Mouse (Mus musculus) brain, embryonic 18.5 days (tissue): ENCODE measurements at regions not wholly inside any gene's neighbourhood (a gene's known extent, or its start where the extent isn't known, plus 50 kb on each side); places are given as distances from the start of the nearest gene placed in this dataset.
"Not testable (repeated sequence)": the region's sequence is repeated elsewhere in the genome, so short reads cannot be mapped to it uniquely, and the experiment has no call there.

ENCODE experiments used
- DNase-seq: peaks from one replicate; pipeline ENCODE4 v3.0.0-alpha.2; 2012; ENCODE audit warnings: low read depth, low spot score

DNA sequence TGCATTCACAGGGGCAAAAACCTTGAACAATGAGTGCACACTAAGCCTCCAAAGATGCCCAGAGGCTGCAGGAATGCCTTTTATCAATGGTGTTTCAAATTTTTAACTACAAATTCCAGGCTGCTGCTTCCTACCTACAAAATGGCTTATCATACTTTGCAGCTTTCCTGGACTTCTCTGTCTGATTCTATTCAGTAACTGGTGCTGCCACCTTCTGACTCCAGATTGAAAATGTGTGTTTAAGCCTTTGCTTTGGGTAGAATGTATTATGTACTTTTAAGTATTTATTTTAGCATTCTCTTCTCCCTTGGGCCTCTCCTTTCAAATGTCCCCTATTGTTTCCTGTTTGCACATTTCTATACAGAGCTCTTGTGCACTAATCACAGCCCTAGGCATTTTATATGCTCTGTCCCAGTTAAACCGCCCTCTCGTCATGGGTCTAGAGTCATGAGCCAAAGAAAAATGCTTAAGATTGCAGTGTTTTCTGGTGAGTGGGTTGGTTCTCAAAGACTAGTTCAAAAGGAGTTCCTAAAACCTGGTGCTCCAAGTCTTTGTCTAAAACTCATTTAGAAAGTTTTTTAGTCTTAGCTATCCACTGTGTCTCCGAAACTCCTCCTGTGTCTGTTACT is 472.3 kb upstream of the Dpp10 start:
- DNase-seq: peak; percentile 58

- DNase-seq: no peak
Observed at GRCm38 (mm10) chr1:124510492-124510891, 465.1 kb upstream of the Dpp10 start.

DNA sequence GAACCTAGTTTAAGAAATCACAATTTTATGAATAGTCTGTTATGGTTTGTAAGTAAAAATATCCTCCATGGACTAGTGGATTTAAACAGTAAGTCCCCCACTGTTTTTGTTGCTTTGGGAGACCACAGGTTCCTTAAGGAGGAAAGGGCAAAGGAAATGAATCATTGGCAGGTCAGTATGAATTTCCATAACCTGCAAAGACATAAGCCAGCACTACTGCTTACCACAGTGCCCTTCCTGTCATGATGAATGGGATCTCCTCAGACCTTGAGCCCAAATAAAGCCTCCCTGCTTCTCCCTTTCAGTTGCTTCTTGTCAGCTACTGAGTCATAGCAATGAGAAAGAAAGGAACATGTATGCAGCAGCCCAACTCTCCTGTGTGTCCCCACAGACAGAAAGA is 443.1 kb upstream of the Dpp10 start:
- DNase-seq: no peak

- no peak for DNase-seq
Observed at GRCm38 (mm10) chr1:124487965-124488364, 442.6 kb upstream of the Dpp10 start.

GRCm38 (mm10) chr1:124450128-124450527 is 404.8 kb upstream of the Dpp10 start:
- no peak for DNase-seq

GRCm38 (mm10) chr1:124439526-124439925 is 394.2 kb upstream of the Dpp10 start:
- no peak for DNase-seq

GRCm38 (mm10) chr1:124435850-124436249 is 390.5 kb upstream of the Dpp10 start:
- no peak for DNase-seq

GRCm38 (mm10) chr1:124429583-124429982 is 384.2 kb upstream of the Dpp10 start:
- DNase-seq: no peak

DNA sequence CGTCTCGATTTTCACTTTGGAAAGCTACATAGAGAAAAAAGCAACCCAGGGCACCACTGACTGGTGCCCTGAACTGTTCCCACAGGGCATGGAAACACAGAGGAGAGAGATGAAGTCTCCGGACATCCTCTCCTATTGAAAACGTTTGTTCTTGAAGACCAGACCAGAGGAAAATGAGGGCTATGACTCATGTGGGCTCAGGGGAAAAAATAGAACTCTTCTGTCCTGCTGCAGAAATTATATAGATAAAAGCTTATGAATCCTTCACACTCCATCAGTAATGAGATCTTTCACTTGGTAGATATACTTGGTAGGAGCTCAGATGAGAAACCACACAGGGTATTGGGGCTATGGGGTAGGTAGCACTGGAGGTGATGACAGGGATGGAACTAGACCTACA is 371.4 kb upstream of the Dpp10 start:
- no peak for DNase-seq

- DNase-seq: no peak
Observed at GRCm38 (mm10) chr1:124410236-124410635, 364.9 kb upstream of the Dpp10 start.

DNA sequence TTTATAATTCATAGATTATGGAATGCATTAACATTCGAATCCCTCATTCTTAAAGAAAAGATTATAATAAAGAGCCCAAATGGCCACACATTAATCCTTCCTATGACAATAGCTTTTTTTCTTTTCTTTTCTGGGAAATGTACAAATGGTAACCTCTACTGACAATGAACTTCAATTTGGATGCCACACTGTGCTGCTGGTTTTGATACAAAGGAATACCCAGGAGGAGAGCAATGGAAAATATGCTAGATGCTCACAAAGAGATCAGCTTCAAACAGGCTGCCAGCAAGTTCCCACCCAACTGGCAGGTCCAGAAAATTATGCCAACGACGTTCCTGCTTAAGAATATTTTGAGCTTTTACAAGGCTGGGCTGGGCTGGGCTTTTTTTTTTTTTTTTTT is 364.4 kb upstream of the Dpp10 start:
- DNase-seq: no peak

- no peak for DNase-seq
Observed at GRCm38 (mm10) chr1:124369604-124370003, 324.2 kb upstream of the Dpp10 start.

DNA sequence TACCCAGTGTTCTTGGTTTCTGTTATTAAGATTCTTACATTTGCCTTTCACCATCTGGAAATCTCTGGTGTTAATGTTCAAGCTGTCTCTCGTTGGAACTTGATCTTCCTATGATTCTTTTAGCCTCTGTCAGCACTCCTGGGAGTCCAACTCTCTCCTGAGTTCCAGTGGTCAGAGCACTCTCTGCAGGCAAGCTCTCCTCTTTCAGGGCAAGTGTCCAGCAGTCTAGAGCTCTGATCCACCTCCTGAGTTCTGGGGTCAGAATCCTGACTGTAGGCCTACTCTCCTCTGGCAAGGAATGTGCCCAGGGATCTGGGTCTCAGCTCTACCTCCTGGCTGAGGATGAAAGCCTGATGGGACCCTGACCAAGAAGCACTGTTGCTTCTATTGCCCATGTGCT is 303.1 kb upstream of the Dpp10 start:
- DNase-seq: not testable (repeated sequence)

DNA sequence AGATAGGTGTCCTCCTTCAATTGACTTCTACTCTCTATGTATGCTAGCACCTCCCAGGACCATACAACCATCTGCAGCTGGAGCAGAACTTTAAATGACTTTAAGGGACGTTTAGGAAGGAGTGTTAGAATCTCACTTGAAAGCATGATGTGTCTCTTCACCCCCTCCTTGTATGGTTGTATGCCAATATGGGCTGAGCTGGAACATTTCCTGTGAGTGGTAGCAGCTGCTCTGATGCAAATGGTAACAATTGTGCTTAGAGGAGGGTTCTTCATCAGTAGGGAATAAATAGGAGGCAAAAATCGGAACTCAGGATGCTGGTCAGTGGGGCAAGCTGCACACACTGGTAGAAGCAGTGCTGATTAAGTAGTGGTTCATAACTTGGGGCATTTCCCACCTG is 294.1 kb upstream of the Dpp10 start:
- no peak for DNase-seq

DNA sequence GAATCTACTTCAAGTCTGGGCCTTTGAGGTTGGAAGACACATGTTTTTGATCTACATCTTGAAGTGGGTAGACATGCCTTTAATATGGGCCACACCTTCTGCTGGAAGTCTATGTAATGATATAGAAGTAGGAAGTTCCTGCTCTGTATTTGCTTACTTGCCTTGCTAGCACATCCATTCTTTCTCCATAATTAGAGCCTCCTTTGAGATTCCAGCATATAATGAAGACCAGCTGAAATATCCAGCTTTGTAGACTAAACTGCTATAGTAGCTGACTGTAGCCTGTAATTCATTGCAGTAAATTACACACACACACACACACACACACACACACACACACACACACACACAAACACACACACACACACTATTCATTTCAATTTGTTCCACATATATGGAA is 293.3 kb upstream of the Dpp10 start:
- DNase-seq: no peak

DNA sequence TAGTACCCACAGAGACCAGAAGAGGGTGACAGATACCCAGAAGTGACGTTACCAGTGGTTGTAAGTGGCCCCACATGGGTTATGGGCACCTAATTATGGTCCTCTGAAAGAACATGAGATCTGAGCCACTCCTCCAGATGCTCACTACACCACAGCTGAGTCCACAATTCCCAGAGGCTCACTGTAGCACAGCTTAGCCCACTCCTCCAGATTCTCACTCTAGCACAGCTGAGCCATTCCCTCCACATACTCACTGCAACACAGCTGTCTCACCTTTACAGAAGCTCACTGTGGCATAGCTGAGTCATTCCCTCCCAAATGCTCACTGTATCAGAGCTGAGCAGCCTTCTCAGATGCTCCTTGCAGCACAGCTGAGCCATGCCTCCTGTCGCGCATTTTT is 286.9 kb upstream of the Dpp10 start:
- no peak for DNase-seq
